Mouse (Mus musculus) ovary, postnatal 14 days (tissue): ENCODE measurements at regions not wholly inside any gene's neighbourhood (a gene's known extent, or its start where the extent isn't known, plus 50 kb on each side); places are given as distances from the start of the nearest gene placed in this dataset.
A peak's percentile ranks its signal among the peaks of the same experiment; 100 is the strongest.
"Not testable (repeated sequence)": the region's sequence is repeated elsewhere in the genome, so short reads cannot be mapped to it uniquely, and the experiment has no call there.

Experiments
- DNase-seq: peaks from one replicate; pipeline ENCODE4 v3.0.0; 2022; ENCODE audit warnings: low spot score

- no peak for DNase-seq
Measured at GRCm38 (mm10) chr12:90664436-90664835, 73.8 kb downstream of the Dio2 start.

GRCm38 (mm10) chr12:90645452-90645851, 92.8 kb downstream of the Dio2 start:
- DNase-seq = no peak

- DNase-seq = no peak
Measured at GRCm38 (mm10) chr12:90643891-90644290, 94.3 kb downstream of the Dio2 start.

- peak; percentile 5 for DNase-seq
Measured at GRCm38 (mm10) chr12:90624856-90625255, 113.4 kb downstream of the Dio2 start.

- no peak for DNase-seq
Measured at GRCm38 (mm10) chr12:90623426-90623825, 114.8 kb downstream of the Dio2 start.

- DNase-seq = no peak
Measured at GRCm38 (mm10) chr12:90608810-90609209, 129.4 kb downstream of the Dio2 start.

GRCm38 (mm10) chr12:90607894-90608293, 130.3 kb downstream of the Dio2 start:
- DNase-seq = no peak

GRCm38 (mm10) chr12:90580006-90580405, 158.2 kb downstream of the Dio2 start:
- DNase-seq = no peak

- DNase-seq = no peak
Measured at GRCm38 (mm10) chr12:90576103-90576502, 162.1 kb downstream of the Dio2 start.

- no peak for DNase-seq
Measured at GRCm38 (mm10) chr12:90571907-90572306, 166.3 kb downstream of the Dio2 start.

- DNase-seq = no peak
Measured at GRCm38 (mm10) chr12:90571506-90571905, 166.7 kb downstream of the Dio2 start.

GRCm38 (mm10) chr12:90566349-90566748, 171.9 kb downstream of the Dio2 start:
- DNase-seq = peak; percentile 31

GRCm38 (mm10) chr12:90565051-90565450, 173.2 kb downstream of the Dio2 start:
- DNase-seq = no peak

- DNase-seq = not testable (repeated sequence)
Measured at GRCm38 (mm10) chr12:90564594-90564993, 173.6 kb downstream of the Dio2 start.

GRCm38 (mm10) chr12:90542361-90542760, 195.9 kb downstream of the Dio2 start:
- DNase-seq = no peak
